Mouse (Mus musculus): Measurements from ENCODE around the gene Med6. TPM values are rescaled to one million over a fixed set of nuclear protein-coding genes. Genes with fewer than 3 reads are reported as not detected.

Gene Med6
- total RNA-seq (2012; rRNA removed) (32.3 and 40.9 TPM in 2 replicates), total RNA-seq (2014; rRNA removed) (66.8 and 74.1 TPM in 2 replicates), polyA plus RNA-seq (2012; ENCODE audit: insufficient read length, low read depth) (45.6 and 47.0 TPM in 2 replicates)

DNA sequence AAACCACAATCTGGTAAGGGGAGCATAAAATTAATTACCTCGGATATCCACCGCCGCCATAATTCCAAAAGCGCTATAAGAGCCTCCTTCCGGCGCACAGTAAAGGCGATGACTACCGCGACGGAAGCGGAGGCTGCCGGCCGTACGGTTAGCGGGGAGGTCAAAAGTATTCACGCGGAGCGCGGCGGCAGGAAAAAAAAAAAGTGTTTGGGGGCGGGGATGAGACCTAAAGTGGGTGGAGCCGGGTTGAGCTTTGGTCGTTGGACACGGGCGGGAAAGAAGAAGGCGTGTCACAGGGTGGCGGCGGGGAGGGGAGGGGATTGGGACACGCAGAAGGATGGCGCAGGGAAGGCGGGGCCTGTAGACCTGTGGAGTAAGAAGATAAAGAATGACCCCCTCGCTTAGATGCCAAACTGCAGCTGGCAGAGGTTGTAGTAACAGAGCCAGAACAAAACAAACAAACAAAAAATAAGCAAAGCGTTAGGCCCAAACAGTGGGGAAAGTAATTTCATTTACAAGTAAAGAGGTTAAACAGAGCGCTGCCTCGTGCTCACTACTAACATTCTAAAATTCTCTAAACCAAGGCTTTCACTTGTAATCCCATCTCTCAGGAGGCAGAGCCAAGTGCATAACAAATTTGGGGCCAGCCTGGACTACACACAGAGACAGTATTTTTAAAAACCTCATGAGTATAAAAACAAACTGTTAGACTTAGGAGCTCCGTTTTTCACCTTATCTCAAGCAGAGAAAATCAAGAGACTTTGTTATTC lies at the start of gene Med6:
Gene Med6 (minus strand): TSS at position 107 of the 770 bp plus-strand sequence.
- peak within 1 kb of the TSS; percentile 87 for H3K4me2 ChIP-seq (ENCODE audit: insufficient read depth, low read depth, poor library complexity, severe bottlenecking)
- H3K79me2 ChIP-seq (replicated peaks; ENCODE audit: control insufficient read depth, extremely low read depth, insufficient read depth, poor library complexity, severe bottlenecking) = peaks cover 24% of the 10 kb centered on the region
- H3K9me3 ChIP-seq (replicated peaks; ENCODE audit: low read length) = no peaks in the 10 kb centered on the region
- H3K27me3 ChIP-seq (replicated peaks) = peaks cover 3% of the 10 kb centered on the region
- H3K4me1 ChIP-seq (ENCODE audit: control insufficient read depth in 1 of 2, insufficient read depth in 2 of 2) = peaks cover 0 to 8% of the 10 kb centered on the region in 2 experiments; a peak in 2 of 4 replicates
- peak within 1 kb of the TSS; percentile 83 to 98 (median 91) for H3K4me3 ChIP-seq (replicated peaks in 1 of 3; ENCODE audit: low read depth in 2 of 3, low read length in 2 of 3, poor library complexity in 1 of 3)
- TF ChIP-seq CHD2 (IDR thresholded peaks at IDR 0.05; ENCODE audit: low read length) (peak; percentile 74), RAD21 (IDR thresholded peaks at IDR 0.05; ENCODE audit: low read depth, low read length) (no peak), MAX (IDR thresholded peaks at IDR 0.05; ENCODE audit: low read length) (peak; percentile 39; the same call in 1 of the 2 replicates), HCFC1 (IDR thresholded peaks at IDR 0.05; ENCODE audit: low read depth, low read length) (peak; percentile 100), NRF1 (IDR thresholded peaks at IDR 0.05; ENCODE audit: low read depth, low read length) (peak; percentile 61; the same call in 1 of the 2 replicates), MXI1 (IDR thresholded peaks at IDR 0.05; ENCODE audit: low read depth, low read length) (peak; percentile 84), ZNF384 (IDR thresholded peaks at IDR 0.05; ENCODE audit: low read depth, low read length) (peak; percentile 100), MAFK (IDR thresholded peaks at IDR 0.05; ENCODE audit: insufficient replicate concordance, low read length) (no peak), BHLHE40 (IDR thresholded peaks at IDR 0.05; ENCODE audit: low read depth, low read length) (peak; percentile 40; the same call in 1 of the 2 replicates), ETS1 (conservative IDR thresholded peaks at IDR 0.05; ENCODE audit: low read depth, low read length) (peak; percentile 46; the same call in 1 of the 2 replicates), SIN3A (IDR thresholded peaks at IDR 0.05; ENCODE audit: low read length) (peak; percentile 98), E2F4 (IDR thresholded peaks at IDR 0.05; ENCODE audit: insufficient replicate concordance, low read depth, low read length) (peak; percentile 88; the same call in 1 of the 2 replicates), PAX5 (IDR thresholded peaks at IDR 0.05; ENCODE audit: low read length) (no peak), IRF4 (IDR thresholded peaks at IDR 0.05; ENCODE audit: low read depth, low read length) (peak; percentile 80), ZKSCAN1 (IDR thresholded peaks at IDR 0.05; ENCODE audit: borderline replicate concordance, low read depth, low read length) (peak; percentile 54; the same call in 1 of the 2 replicates), ZMIZ1 (IDR thresholded peaks at IDR 0.05; ENCODE audit: low read depth, low read length) (no peak; the same call in 1 of the 2 replicates), GABPA (IDR thresholded peaks at IDR 0.05; ENCODE audit: insufficient replicate concordance, low read depth, low read length) (peak; percentile 81; the same call in 1 of the 2 replicates), JUND (conservative IDR thresholded peaks at IDR 0.05; ENCODE audit: low read depth, low read length) (no peak), EP300 (IDR thresholded peaks at IDR 0.05; ENCODE audit: low read length) (no peak), ZC3H11A (IDR thresholded peaks at IDR 0.05; ENCODE audit: low read depth, low read length) (no peak), RCOR1 (conservative IDR thresholded peaks at IDR 0.05; ENCODE audit: low read depth, low read length) (no peak), USF2 (conservative IDR thresholded peaks at IDR 0.05; ENCODE audit: low read depth, low read length) (no peak), KAT2A (IDR thresholded peaks at IDR 0.05; ENCODE audit: insufficient replicate concordance, low read length) (peak; percentile 98), MAZ (IDR thresholded peaks at IDR 0.05; ENCODE audit: low read depth, low read length) (peak; percentile 68; the same call in 1 of the 2 replicates), SMC3 (IDR thresholded peaks at IDR 0.05; ENCODE audit: low read depth, low read length) (no peak), ELF1 (IDR thresholded peaks at IDR 0.05; ENCODE audit: low read depth, low read length) (peak; percentile 99), MEF2A (IDR thresholded peaks at IDR 0.05; ENCODE audit: borderline replicate concordance, low read depth, low read length) (peak; percentile 89), POLR2AphosphoS2 (IDR thresholded peaks at IDR 0.05; ENCODE audit: low read depth, low read length) (no peak), NELFE (IDR thresholded peaks at IDR 0.05; ENCODE audit: low read depth, low read length) (peak; percentile 83), TCF12 (IDR thresholded peaks at IDR 0.05; ENCODE audit: low read depth, low read length) (peak; percentile 84), POLR2A (IDR thresholded peaks at IDR 0.05; ENCODE audit: low read depth, low read length) (peak; percentile 83), UBTF (IDR thresholded peaks at IDR 0.05; ENCODE audit: low read depth, low read length) (no peak; the same call in 1 of the 2 replicates)
- no peak within 1 kb of the TSS for H3K27ac ChIP-seq (ENCODE audit: insufficient read depth, low read depth)
- peak; percentile 97 for DNase-seq (ENCODE audit: extremely low read depth)
- dilution Hi-C loops (cut with MboI; ENCODE audit: extremely low pct_ligation_motif_present, extremely low pct_unique_long_range_greater_than_20kb, low sequenced_read_pairs) = no loop called here
- in situ Hi-C loops (cut with MboI; ENCODE audit: low pct_ligation_motif_present, low pct_unique_long_range_greater_than_20kb, low sequenced_read_pairs) = no loop called here
- H3K36me3 ChIP-seq (replicated peaks in 1 of 2; ENCODE audit: control insufficient read depth in 1 of 2, insufficient read depth in 1 of 2, low read length in 1 of 2) = peaks cover 8 to 12% of the 10 kb centered on the region in 2 experiments
- H3K9ac ChIP-seq (ENCODE audit: insufficient read depth, low read depth) = peak within 1 kb of the TSS; percentile 97

Data from CH12.LX (cell line).